Mouse (Mus musculus) lung, embryonic 16.5 days (tissue): Measurements from ENCODE around the gene Kalrn. TPM values are rescaled to one million over a fixed set of nuclear protein-coding genes. Genes with fewer than 3 reads are reported as not detected.
A peak's percentile ranks its signal among the peaks of the same experiment; 100 is the strongest.

ENCODE experiments used
- ATAC-seq: fragments of 200-750 bp; cut with Nextera tagmentation; 2 replicates; pipeline ENCODE4 v1.8.0; 2017; ENCODE audit warnings: low read depth, mild to moderate bottlenecking, moderate library complexity
- H3K27ac ChIP-seq: fragments of 300-500 bp; sonication (generic); 2 replicates; pipeline ENCODE4 v1.5.1; 2014; ENCODE audit warnings: mild to moderate bottlenecking, control low read depth, low read length
- H3K27me3 ChIP-seq: fragments of 300-500 bp; sonication (generic); 2 replicates; pipeline ENCODE4 v1.6.1; 2014; ENCODE audit warnings: low read depth, low read length, mixed read lengths; ENCODE audit not compliant: control insufficient read depth, insufficient read depth
- H3K36me3 ChIP-seq: fragments of 300-500 bp; sonication (generic); 2 replicates; pipeline ENCODE4 v1.6.1; 2014; ENCODE audit warnings: low read length; ENCODE audit not compliant: control insufficient read depth, insufficient read depth
- H3K4me1 ChIP-seq: fragments of 300-500 bp; sonication (generic); replicated peaks from 2 replicates; pipeline ENCODE4 v1.6.1; 2014; ENCODE audit warnings: low read length, mixed read lengths; ENCODE audit not compliant: control insufficient read depth, insufficient read depth
- H3K4me2 ChIP-seq: fragments of 300-500 bp; sonication (generic); 2 replicates; pipeline ENCODE4 v1.6.1; 2014; ENCODE audit warnings: low read depth, low read length, control low read depth
- H3K4me3 ChIP-seq: fragments of 300-500 bp; sonication (generic); 2 replicates; pipeline ENCODE4 v1.5.1; 2014; ENCODE audit warnings: mild to moderate bottlenecking, low read length, control low read depth
- H3K9ac ChIP-seq: fragments of 300-500 bp; sonication (generic); 2 replicates; pipeline ENCODE4 v1.6.1; 2014; ENCODE audit warnings: low read length, control low read depth
- H3K9me3 ChIP-seq: fragments of 300-500 bp; sonication (generic); 2 replicates; pipeline ENCODE4 v1.6.1; 2016; ENCODE audit warnings: low read length; ENCODE audit not compliant: control insufficient read depth
- WGBS: fragments of 180-500 bp; shearing (Covaris S2); extraction: QIAGEN DNeasy Blood & Tissue Kit; methylation state at CpG from one replicate; pipeline ENCODE4 v1.1.7; 2014; 5-methylcytosine and 5-hydroxymethylcytosine counted together
- polyA plus RNA-seq: library from polyadenylated mRNA; unstranded; fragments of >200 nt; fragmentation: Nextera tagmentation; extraction: Ambion mirVana; gene quantifications from 2 replicates; pipeline ENCODE4 v1.2.1, GENCODE M21; 2015

The Kalrn gene
- polyA plus RNA-seq, 1 experiment from 2014 or later: 16.8 TPM

DNA sequence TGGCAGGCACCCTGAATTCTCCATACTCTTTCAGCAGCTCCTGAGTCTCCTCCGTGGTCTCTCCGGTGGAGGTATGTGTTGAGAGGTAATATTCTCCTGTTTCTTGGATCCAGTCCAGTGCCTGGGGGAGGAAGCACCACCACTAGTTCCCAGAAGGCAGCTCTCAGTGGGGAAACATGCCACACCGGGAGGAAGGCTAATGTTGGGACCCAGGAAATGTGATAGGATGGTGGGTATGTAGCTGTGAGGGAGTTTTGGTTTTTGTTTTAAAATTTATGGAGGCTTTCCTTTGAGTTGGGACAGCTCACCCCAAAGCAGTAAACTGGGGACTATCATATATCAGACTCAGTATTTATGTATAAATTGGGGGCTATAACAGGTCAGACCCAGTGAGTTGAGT lies 361.2 kb downstream of the Kalrn start:
- Histone ChIP-seq H3K4me1 (no peaks in the 10 kb centered on the region), H3K27ac (no peak overlapping the region), H3K9ac (no peak overlapping the region), H3K4me3 (no peak overlapping the region), H3K9me3 (no peaks in the 10 kb centered on the region), H3K36me3 (no peaks in the 10 kb centered on the region), H3K4me2 (no peak overlapping the region), H3K27me3 (no peaks in the 10 kb centered on the region)
- ATAC-seq: no peak
- WGBS: 71% methylated on average over 3 of the region's 3 CpGs

DNA sequence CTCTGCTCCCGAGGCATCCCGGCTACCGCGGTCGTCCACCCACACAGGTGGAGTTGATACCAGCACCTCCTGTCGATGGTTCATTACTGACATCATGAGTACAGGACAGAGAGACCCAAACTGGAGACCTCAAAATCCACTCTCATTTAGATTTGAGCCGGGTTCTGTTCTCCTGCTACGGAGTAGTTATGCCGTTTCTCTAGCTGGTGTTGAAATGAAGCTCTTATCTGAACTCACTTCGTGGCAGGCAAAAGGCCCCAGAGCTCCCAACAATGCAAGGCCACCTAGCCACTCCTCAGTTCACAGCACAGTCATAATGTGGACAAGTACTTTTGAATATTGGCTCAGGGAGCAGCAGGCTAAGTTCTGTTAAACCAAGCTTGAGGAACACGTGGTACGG lies 362.1 kb downstream of the Kalrn start:
- Histone ChIP-seq H3K27me3 (no peaks in the 10 kb centered on the region), H3K9ac (no peak overlapping the region), H3K4me1 (no peaks in the 10 kb centered on the region), H3K9me3 (no peaks in the 10 kb centered on the region), H3K4me3 (no peak overlapping the region), H3K36me3 (no peaks in the 10 kb centered on the region), H3K27ac (no peak overlapping the region), H3K4me2 (no peak overlapping the region)
- WGBS: 57% methylated on average over 12 of the region's 12 CpGs
- no peak for ATAC-seq

- no peak for ATAC-seq
- no peak overlapping the region for H3K9ac ChIP-seq
- H3K4me1 ChIP-seq: no peaks in the 10 kb centered on the region
- no peaks in the 10 kb centered on the region for H3K36me3 ChIP-seq
- H3K4me2 ChIP-seq: no peak overlapping the region
- no peak overlapping the region for H3K27ac ChIP-seq
- H3K27me3 ChIP-seq: no peaks in the 10 kb centered on the region
- WGBS: 56% methylated on average over 5 of the region's 5 CpGs
- no peak overlapping the region for H3K4me3 ChIP-seq
- H3K9me3 ChIP-seq: no peaks in the 10 kb centered on the region
Observed at GRCm38 (mm10) chr16:34208748-34209147, 364.6 kb downstream of the Kalrn start.

DNA sequence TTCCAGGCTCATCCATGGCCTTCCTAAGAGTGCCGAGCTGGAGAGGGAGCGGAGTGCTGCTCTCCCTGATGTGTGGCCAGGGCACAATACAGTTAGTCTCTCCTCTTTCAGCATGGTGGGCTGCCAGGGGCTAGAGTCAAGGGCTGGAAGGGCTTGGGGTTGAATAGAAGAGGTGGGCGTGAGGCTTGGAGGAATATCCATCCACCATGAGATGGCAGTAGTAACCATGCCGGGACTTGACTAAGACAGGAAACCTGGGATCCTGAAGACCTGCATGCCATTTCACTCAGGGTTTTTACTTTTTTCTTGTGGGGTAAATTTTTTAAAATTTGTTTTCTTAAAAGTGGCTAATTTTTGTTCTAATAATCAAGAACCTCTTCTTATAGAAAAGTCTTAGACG lies 365.4 kb downstream of the Kalrn start:
- Histone ChIP-seq H3K4me3 (no peak overlapping the region), H3K27me3 (no peaks in the 10 kb centered on the region), H3K9ac (no peak overlapping the region), H3K4me1 (no peaks in the 10 kb centered on the region), H3K9me3 (no peaks in the 10 kb centered on the region), H3K36me3 (no peaks in the 10 kb centered on the region; the same call in 1 of the 2 replicates), H3K27ac (no peak overlapping the region), H3K4me2 (no peak overlapping the region)
- no peak for ATAC-seq
- WGBS: 79% methylated on average over 5 of the region's 5 CpGs

- no peak overlapping the region for H3K4me2 ChIP-seq
- no peaks in the 10 kb centered on the region for H3K27me3 ChIP-seq
- H3K4me1 ChIP-seq: no peaks in the 10 kb centered on the region
- no peak overlapping the region for H3K4me3 ChIP-seq
- no peaks in the 10 kb centered on the region; the same call in 1 of the 2 replicates for H3K36me3 ChIP-seq
- ATAC-seq: no peak
- 84% methylated on average over 13 of the region's 13 CpGs for WGBS
- H3K27ac ChIP-seq: no peak overlapping the region
- no peak overlapping the region for H3K9ac ChIP-seq
- no peaks in the 10 kb centered on the region for H3K9me3 ChIP-seq
Observed at GRCm38 (mm10) chr16:34204527-34205139, 368.7 kb downstream of the Kalrn start.

- H3K27me3 ChIP-seq: no peaks in the 10 kb centered on the region
- no peak overlapping the region for H3K4me2 ChIP-seq
- no peaks in the 10 kb centered on the region for H3K4me1 ChIP-seq
- ATAC-seq: no peak
- no peaks in the 10 kb centered on the region for H3K9me3 ChIP-seq
- H3K27ac ChIP-seq: no peak overlapping the region
- WGBS: 81% methylated on average over 6 of the region's 6 CpGs
- H3K9ac ChIP-seq: no peak overlapping the region
- no peak overlapping the region for H3K4me3 ChIP-seq
- no peaks in the 10 kb centered on the region; the same call in 1 of the 2 replicates for H3K36me3 ChIP-seq
Observed at GRCm38 (mm10) chr16:34199543-34199942, 373.8 kb downstream of the Kalrn start.

- Histone ChIP-seq H3K4me1 (no peaks in the 10 kb centered on the region), H3K36me3 (no peaks in the 10 kb centered on the region), H3K9me3 (no peaks in the 10 kb centered on the region), H3K4me3 (no peak overlapping the region), H3K9ac (no peak overlapping the region), H3K4me2 (no peak overlapping the region), H3K27ac (no peak overlapping the region), H3K27me3 (no peaks in the 10 kb centered on the region)
- 0 out of 2 replicates have a peak, but pooled peaks have one; percentile 28 for ATAC-seq
- 45% methylated on average over 10 of the region's 10 CpGs for WGBS
Observed at GRCm38 (mm10) chr16:34192959-34193842, 380.1 kb downstream of the Kalrn start.

DNA sequence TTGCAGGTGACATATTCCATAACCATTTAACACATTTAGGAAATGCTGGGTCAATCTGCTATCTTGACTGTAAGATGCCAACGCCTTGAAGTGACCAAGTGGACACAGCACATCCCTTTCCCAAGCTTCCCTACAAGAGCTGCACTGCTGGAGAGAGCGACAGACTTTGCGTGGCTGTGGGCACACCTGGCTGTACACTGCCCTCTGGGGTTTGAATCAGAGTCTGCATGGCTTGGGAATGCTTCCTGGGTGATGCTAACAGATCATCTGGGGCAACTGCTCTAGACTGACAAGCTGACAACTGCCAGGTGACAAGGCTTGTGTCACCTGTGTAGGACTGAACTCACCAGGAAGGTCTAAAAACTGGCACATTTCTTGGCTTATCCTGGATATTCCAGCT lies 388.6 kb downstream of the Kalrn start:
- Histone ChIP-seq H3K4me3 (no peak overlapping the region), H3K9me3 (no peaks in the 10 kb centered on the region), H3K4me2 (no peak overlapping the region), H3K27me3 (no peaks in the 10 kb centered on the region), H3K4me1 (no peaks in the 10 kb centered on the region), H3K9ac (no peak overlapping the region), H3K27ac (no peak overlapping the region), H3K36me3 (no peaks in the 10 kb centered on the region)
- 66% methylated on average over 3 of the region's 3 CpGs for WGBS
- ATAC-seq: no peak

GRCm38 (mm10) chr16:34183186-34183585 lies 390.1 kb downstream of the Kalrn start:
- no peaks in the 10 kb centered on the region for H3K36me3 ChIP-seq
- 0 out of 2 replicates have a peak, but pooled peaks have one; percentile 36 for ATAC-seq
- 47% methylated on average over 4 of the region's 4 CpGs for WGBS

More at GRCm38 (mm10) chr16:34183186-34183585, 390.1 kb downstream of the Kalrn start:
- Histone ChIP-seq H3K27ac (no peak overlapping the region), H3K27me3 (no peaks in the 10 kb centered on the region), H3K4me1 (no peaks in the 10 kb centered on the region), H3K9ac (no peak overlapping the region), H3K9me3 (no peaks in the 10 kb centered on the region), H3K4me3 (no peak overlapping the region), H3K4me2 (no peak overlapping the region)
